Mouse (Mus musculus): Measurements from ENCODE around the gene Gm44503. TPM values are rescaled to one million over a fixed set of nuclear protein-coding genes. Genes with fewer than 3 reads are reported as not detected.

Gene Gm44503
- total and polyA plus RNA-seq, 3 experiments: 0.31 to 0.34 TPM; not detected in 1

GRCm38 (mm10) chr9:73055441-73055911 lies 96.8 kb downstream of the Gm44503 start:
- Histone ChIP-seq H3K4me3 (no peak overlapping the region), H3K27me3 (ENCODE audit: control insufficient read depth, insufficient read depth, low read length) (no peaks in the 10 kb centered on the region), H3K27ac (peak overlapping the region; percentile 41), H3K36me3 (ENCODE audit: control insufficient read depth, insufficient read depth, low read length) (no peaks in the 10 kb centered on the region), H3K9ac (ENCODE audit: low read depth, low read length) (peak overlapping the region; percentile 37; the same call in 1 of the 2 replicates), H3K4me1 (ENCODE audit: control insufficient read depth, insufficient read depth, low read length) (peaks cover 7% of the 10 kb centered on the region), H3K79me2 (replicated peaks; ENCODE audit: control insufficient read depth, insufficient read depth, low read length) (no peaks in the 10 kb centered on the region)
- peak in 1 of 2 experiments; percentile 29 for DNase-seq
- 43% methylated on average over 10 of the region's 10 CpGs for WGBS
- intact Hi-C loops (cut with DNase I): no loop called here
- TF ChIP-seq EP300 (IDR thresholded peaks at IDR 0.05; ENCODE audit: insufficient read depth, low read depth, low read length) (peak; percentile 85), POLR2A (IDR thresholded peaks at IDR 0.05; ENCODE audit: insufficient read depth, low read depth, low read length) (no peak)

GRCm38 (mm10) chr9:73059224-73059623 lies 100.6 kb downstream of the Gm44503 start:
- Histone ChIP-seq H3K4me1 (ENCODE audit: control insufficient read depth, insufficient read depth, low read length) (peaks cover 7% of the 10 kb centered on the region), H3K27ac (no peak overlapping the region), H3K79me2 (replicated peaks; ENCODE audit: control insufficient read depth, insufficient read depth, low read length) (no peaks in the 10 kb centered on the region), H3K36me3 (ENCODE audit: control insufficient read depth, insufficient read depth, low read length) (no peaks in the 10 kb centered on the region), H3K9ac (ENCODE audit: low read depth, low read length) (no peak overlapping the region), H3K27me3 (ENCODE audit: control insufficient read depth, insufficient read depth, low read length) (no peaks in the 10 kb centered on the region), H3K4me3 (no peak overlapping the region)
- 84% methylated on average over 4 of the region's 4 CpGs for WGBS
- TF ChIP-seq CTCF (IDR thresholded peaks at IDR 0.05) (no peak), POLR2A (IDR thresholded peaks at IDR 0.05; ENCODE audit: insufficient read depth, low read depth, low read length) (no peak), EP300 (IDR thresholded peaks at IDR 0.05; ENCODE audit: insufficient read depth, low read depth, low read length) (no peak)
- no peak for DNase-seq
- intact Hi-C loops (cut with DNase I): no loop called here

- H3K9ac ChIP-seq (ENCODE audit: low read depth, low read length): no peak overlapping the region
- no peaks in the 10 kb centered on the region for H3K27me3 ChIP-seq (ENCODE audit: control insufficient read depth, insufficient read depth, low read length)
- H3K79me2 ChIP-seq (replicated peaks; ENCODE audit: control insufficient read depth, insufficient read depth, low read length): no peaks in the 10 kb centered on the region
- 50% methylated on average over 15 of the region's 15 CpGs for WGBS
- peaks cover 3% of the 10 kb centered on the region for H3K4me1 ChIP-seq (ENCODE audit: control insufficient read depth, insufficient read depth, low read length)
- intact Hi-C loops (cut with DNase I): no loop called here
- no peak overlapping the region for H3K4me3 ChIP-seq
- TF ChIP-seq EP300 (IDR thresholded peaks at IDR 0.05; ENCODE audit: insufficient read depth, low read depth, low read length): no peak
- TF ChIP-seq CTCF (IDR thresholded peaks at IDR 0.05): no peak
- no peak for DNase-seq
- H3K36me3 ChIP-seq (ENCODE audit: control insufficient read depth, insufficient read depth, low read length): no peaks in the 10 kb centered on the region
- no peak overlapping the region for H3K27ac ChIP-seq
Measured at GRCm38 (mm10) chr9:73063621-73064290, 105.1 kb downstream of the Gm44503 start.

Small RNA genes within 50 kb of the gene (microRNA-seq; reads per million reads assigned to microRNA genes)
- 0 reads per million in 2 experiments for gene Gm27353

Other genes starting within 250 kb of the Gm44503 start
- gene Prtg, start 152.0 kb upstream of the Gm44503 start, total RNA-seq (2021): under 1 TPM; 0.02 to 0.05 TPM
- gene Prtg, start 152.0 kb upstream of the Gm44503 start, polyA plus RNA-seq (2012; rRNA removed): 0.12 and 0.27 TPM in 2 replicates
- 10 to 100 TPM; 13.6 to 16.0 TPM for gene Pygo1, start 33.2 kb upstream of the Gm44503 start, total RNA-seq (2021)
- 3.3 and 7.3 TPM in 2 replicates for gene Pygo1, start 33.2 kb upstream of the Gm44503 start, polyA plus RNA-seq (2012; rRNA removed)
- under 1 TPM; 0.18 to 0.52 TPM for gene Dyx1c1, start 67 bp upstream of the Gm44503 start, total RNA-seq (2021)
- gene Dyx1c1, start 67 bp upstream of the Gm44503 start, polyA plus RNA-seq (2012; rRNA removed): 0.39 and 0.59 TPM in 2 replicates
- gene Ccpg1os, start 26.5 kb downstream of the Gm44503 start, total RNA-seq (2021): 1 to 10 TPM; 6.1 to 8.3 TPM
- gene Ccpg1os, start 26.5 kb downstream of the Gm44503 start, polyA plus RNA-seq (2012; rRNA removed): 7.5 and 10.1 TPM in 2 replicates
- 100 to 1,000 TPM in 1 of 2 experiments, 10 to 100 TPM in 1; 86.5 to 108 TPM for gene Ccpg1, start 26.6 kb downstream of the Gm44503 start, total RNA-seq (2021)
- gene Ccpg1, start 26.6 kb downstream of the Gm44503 start, polyA plus RNA-seq (2012; rRNA removed): 15.5 and 28.3 TPM in 2 replicates
- gene Pigb, start 81.5 kb downstream of the Gm44503 start, total RNA-seq (2021): 1 to 10 TPM; 1.6 to 2.2 TPM
- 4.5 and 6.1 TPM in 2 replicates for gene Pigb, start 81.5 kb downstream of the Gm44503 start, polyA plus RNA-seq (2012; rRNA removed)
- 1 to 10 TPM; 4.5 to 5.6 TPM for gene Rab27a, start 86.0 kb downstream of the Gm44503 start, total RNA-seq (2021)
- gene Rab27a, start 86.0 kb downstream of the Gm44503 start, polyA plus RNA-seq (2012; rRNA removed): 2.3 TPM in 2 replicates
- gene Khdc3, start 143.0 kb downstream of the Gm44503 start, total RNA-seq (2021): not detected
- not detected in 2 replicates for gene Khdc3, start 143.0 kb downstream of the Gm44503 start, polyA plus RNA-seq (2012; rRNA removed)
- not detected for gene Gm20509, start 143.6 kb downstream of the Gm44503 start, total RNA-seq (2021)
- gene Gm20509, start 143.6 kb downstream of the Gm44503 start, polyA plus RNA-seq (2012; rRNA removed): not detected in 2 replicates
- 10 to 100 TPM; 50.1 to 51.7 TPM for gene Rsl24d1, start 154.6 kb downstream of the Gm44503 start, total RNA-seq (2021)
- gene Rsl24d1, start 154.6 kb downstream of the Gm44503 start, polyA plus RNA-seq (2012; rRNA removed): 25.3 and 48.6 TPM in 2 replicates